Mouse (Mus musculus) spleen, adult 18-20 months (tissue): ENCODE results near the gene Jmjd8.

Experiments
- DNase-seq, 2 experiments: peaks; one replicate each; pipeline ENCODE4 v3.0.0; 2022; ENCODE audit warnings: mixed read lengths in 2 of 2

Jmjd8 gene

GRCm38 (mm10) chr17:25833291-25833663, 4.6 kb downstream of the Jmjd8 start, which contains the start of gene Stub1:
Stub1 (minus strand) TSS chr17:25833404.
- peak; percentile 64 to 71 for DNase-seq

- DNase-seq: no peak
Observed at GRCm38 (mm10) chr17:25833961-25834594, 5.4 kb downstream of the Jmjd8 start.

GRCm38 (mm10) chr17:25834595-25835222, 6.0 kb downstream of the Jmjd8 start:
- no peak for DNase-seq

- no peak for DNase-seq
Observed at GRCm38 (mm10) chr17:25835301-25835700, 6.6 kb downstream of the Jmjd8 start.

GRCm38 (mm10) chr17:25835816-25836215, 7.1 kb downstream of the Jmjd8 start:
- no peak for DNase-seq

DNA sequence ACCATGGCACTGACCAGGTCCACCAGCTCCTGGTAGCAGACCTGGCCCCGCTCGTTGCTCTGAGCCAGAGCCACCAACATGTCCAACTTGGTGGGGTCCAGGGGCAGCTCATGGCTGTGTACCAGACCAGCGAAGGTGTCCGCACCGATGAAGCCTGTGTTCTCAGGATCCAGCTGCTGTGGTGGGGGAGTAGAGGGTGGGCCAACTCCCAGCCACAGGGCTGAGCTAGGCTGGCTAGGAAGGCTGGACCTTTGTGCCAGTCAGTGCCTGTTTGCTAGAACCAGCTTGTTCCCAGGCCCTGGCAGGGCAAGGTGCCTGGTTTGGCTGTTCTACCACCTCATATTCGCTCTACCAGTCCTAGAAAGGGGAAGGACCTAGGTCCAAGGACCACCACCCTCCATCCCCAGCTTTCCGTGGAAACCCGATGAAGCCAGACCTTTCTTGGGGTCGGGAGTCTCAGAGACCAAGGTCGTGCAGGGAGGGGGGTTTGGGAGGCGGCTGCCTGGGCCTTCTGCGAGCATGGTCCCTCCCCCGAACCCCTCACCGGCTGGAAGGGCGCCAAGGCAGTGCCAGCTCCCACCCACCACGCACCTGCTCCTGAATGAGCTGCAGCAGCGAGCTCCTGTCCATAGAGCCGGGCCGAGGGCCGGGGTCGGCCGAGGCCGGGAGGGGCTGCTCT, 7.9 kb downstream of the Jmjd8 start:
- no peak for DNase-seq

DNA sequence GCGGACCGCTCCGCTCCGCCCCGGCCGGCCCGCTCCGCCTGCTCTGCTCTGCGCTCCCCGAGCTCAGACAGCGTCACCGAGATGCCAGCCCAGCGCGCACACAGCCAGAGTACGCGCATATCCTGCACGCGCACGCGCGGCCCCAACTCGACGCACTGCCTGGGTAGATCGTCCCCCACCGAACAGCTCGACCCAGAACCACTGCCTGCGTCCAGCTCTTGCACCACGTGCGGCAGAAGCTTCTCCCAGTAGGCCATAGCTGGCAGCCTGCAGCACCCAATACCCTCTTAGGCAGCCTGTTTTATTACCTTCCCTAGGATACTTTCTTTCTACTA, 8.4 kb downstream of the Jmjd8 start, which contains the start of gene Rhbdl1:
Rhbdl1 (minus strand) TSS at position 220 of the 335 bp plus-strand sequence.
- DNase-seq: peak in 1 of 2 experiments; percentile 34

- DNase-seq: no peak
Observed at GRCm38 (mm10) chr17:25837533-25837932, 8.9 kb downstream of the Jmjd8 start.

DNA sequence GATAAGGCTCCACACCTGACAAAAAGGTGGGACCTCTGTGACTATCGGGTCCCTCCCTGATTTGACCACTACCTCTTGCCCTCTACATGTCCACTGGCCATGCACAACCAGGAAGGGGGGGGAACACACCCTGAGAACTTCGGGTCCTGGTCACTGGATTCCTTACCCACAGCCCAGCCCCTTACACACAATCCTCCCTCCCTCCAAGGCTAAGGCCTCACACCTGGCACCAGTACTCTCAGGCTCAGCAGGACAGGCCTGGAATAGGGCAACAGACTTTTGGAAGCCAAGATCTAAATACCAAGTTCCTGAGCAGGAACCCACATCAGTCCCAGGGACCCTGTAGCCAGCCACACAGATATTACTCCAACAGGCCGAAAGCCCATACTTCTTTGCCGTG, 10.2 kb downstream of the Jmjd8 start:
- DNase-seq: no peak

- no peak for DNase-seq
Observed at GRCm38 (mm10) chr17:25839455-25840235, 11.0 kb downstream of the Jmjd8 start.

DNA sequence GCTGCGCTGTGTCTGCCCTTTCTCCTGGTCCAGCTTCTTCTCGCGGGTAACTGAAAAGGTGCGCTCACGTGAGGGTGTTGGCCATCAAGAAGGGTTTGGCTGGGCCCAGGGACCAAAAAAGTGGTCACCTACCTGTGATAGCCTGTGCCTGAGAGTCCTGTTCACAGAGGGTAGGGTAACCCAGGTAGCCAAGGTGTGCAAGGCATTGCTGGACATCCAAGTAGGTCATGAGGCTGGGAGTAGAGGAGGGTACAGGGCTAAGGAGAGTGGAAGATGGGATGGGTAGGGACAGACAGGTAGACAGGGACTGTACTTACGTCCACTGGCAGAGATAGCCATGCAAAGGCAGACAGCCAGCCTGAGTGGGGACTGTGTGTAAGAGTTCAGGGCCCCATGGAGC, 11.9 kb downstream of the Jmjd8 start:
- DNase-seq: no peak

DNA sequence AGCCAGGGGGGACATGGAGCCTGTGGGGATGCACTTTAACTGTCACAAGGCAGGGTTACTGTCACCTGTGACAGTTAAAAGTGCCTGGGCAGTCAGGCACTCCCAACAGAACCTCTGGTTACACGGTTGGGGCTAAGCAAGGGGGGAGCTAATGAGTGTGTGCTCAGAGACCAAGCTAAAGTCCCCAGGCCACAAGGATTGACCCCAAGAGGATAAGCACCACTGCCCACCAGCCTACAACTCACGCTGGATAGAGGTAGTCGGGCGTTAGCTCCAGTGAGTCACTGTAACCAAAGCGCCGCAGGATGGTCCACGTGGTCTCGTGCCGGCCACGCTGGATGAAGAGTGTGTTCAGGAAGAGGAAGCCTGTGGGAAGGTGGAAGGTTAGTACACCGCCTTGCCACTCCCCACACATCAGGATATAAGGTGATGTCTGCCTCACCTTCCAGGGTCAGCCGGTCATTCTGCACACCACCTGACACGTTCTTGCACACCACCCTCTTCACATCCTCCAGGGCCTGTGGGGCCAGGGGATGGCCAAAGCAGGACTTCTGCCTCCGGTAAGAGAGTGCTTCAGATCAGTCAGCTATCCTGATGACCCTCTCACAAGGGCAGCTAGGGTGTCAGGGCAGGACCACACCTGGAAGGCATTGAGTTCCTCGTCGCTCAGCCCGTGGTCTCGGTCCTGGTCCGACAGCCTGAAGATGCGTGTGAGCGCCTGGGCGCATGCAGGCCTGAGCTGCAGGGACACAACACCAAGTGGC, 12.6 kb downstream of the Jmjd8 start, which contains the start of gene Gm20683:
Gm20683 (minus strand) TSS at position 647 of the 764 bp plus-strand sequence.
- DNase-seq: no peak

GRCm38 (mm10) chr17:25842509-25842908, 13.8 kb downstream of the Jmjd8 start:
- DNase-seq: no peak

DNA sequence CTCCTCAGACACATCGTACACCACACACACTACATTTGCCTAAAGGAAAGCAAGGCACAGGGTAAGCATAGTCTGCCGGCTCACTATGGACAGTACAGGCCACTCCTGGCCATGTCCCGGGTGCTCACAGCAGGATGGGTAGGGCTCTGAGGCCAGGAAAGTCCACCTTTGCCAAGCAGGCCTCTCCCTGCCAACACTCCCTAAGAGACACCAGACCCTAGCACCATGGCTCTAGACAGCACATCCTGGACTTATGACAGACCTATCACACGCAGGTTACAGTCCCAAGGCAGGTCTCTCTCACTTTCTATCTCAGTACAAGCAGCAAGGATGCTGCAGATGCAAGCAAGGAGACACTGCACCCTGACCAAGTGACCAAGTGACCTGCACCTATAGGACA, 14.5 kb downstream of the Jmjd8 start:
- no peak for DNase-seq

DNA sequence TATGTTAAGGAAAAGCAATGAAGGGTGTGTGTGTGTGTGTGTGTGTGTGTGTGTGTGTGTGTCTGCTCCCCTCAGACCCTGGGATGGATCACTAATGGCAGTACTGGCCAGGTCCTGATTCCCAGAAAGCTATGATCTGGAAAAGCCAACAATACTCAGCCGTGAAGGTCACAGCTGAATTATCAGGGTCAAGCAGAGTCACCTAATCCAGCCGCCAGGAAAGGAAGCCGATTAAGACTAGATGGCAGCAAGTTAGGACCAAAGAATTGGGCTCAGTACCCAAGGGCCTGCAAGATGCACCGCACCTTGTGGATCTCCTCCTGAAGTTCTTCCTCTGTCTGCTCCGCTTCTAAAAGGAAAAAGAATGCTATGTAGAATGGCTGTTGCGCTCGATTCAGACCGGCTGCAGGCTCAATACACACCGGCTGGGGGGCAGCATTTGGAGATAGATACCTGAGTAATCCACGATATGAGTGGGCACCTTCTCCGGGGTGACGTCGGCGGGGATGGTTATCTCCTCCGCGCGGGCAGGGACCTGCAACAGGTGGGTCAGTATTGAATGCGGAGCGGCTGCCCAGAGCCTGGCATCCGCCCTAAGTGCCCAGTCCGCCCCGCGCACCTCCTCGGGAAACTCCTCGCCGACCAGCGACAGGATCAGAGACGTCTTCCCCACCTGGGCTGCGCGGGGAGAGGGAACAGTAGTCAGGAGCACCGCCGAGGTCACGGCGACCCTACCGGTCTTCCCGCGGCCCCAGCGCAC, 15.1 kb downstream of the Jmjd8 start:
- DNase-seq: no peak

DNA sequence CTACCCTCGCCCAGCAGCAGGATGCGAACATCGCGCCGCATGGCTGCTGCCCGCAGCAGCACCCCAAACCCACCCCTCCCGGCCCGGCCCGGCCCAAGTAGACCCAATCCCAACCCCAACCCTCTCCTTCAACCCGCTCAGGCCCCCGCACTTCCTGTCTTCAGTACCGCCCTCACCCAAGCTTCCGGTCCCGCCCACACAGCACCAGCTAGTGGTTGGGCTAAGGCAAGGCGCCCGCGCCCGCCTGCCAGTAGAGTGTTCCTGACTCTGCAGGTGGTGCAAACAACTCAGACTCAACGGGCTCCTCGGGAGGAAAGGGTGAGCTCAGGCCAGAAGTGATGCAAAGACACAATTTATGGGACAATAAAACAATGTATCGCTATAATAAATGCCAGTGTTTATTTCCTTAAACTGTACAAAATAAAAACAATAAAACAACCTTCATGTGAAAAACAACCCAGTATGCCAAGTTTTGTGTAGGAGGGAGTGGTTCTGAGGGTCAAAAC, 15.8 kb downstream of the Jmjd8 start, which contains the start of gene Rhot2:
Rhot2 (minus strand) TSS at position 456 of the 506 bp plus-strand sequence.
- peak; percentile 91 to 94 for DNase-seq

DNA sequence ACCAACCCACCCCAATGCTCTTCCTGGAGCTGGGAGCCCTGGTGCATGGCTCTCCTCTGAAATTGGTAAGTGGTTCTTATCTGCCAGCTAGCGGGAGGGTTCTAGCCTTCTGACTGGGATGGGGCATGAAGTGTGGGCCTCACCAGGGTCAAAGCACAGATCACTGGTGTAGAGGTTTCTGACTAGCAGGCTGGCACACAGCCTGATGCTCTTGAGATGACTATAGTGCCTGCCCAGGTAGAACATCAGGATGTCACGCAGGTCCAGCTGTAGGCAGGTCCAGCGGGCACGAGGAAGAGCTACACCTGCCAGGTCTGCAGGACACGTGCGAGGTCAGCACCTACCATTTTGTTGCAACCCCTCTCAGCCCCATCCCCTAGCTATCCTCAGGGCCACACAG, 31.6 kb downstream of the Jmjd8 start:
- no peak for DNase-seq

DNA sequence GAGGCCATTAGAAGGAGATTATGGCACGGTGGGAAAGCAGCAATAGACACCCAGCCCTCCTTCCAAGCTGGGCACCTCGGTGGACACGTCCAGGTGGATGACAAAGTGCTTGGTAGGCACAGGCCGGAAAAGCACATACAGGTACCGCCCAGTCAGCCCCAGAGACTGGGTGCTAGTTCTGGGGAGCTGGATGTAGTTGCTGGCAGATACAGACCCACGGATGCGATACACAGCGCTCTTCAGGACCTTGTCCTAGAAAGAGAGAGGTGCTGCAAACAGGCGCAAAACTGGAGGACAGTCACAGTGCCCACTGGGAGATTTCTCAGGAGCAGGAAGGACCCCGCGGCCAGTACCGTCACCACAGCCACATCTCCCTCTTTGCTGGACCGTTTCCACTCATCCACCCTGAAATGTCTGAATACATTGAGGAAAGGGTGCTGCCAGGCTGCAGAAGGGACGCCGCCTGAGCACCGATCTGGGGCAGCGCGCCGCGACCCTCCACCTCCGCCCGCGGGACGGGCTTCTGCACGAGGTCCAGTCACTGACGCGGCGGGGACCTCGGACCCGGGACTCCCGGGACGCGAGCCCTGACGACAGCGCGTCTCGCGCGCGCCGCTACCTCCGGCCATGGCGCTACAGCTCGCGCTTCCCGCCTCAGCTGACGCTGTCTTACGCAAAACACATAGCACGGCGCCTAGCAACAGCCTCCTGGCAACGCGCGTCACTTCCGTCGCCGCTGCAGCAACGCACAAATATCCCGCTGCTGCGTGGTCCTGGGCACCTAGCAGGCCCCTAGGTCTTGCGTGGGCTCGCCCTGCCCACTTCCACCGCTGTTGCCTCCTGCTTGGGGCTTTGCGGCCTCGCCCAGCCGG, 32.4 kb downstream of the Jmjd8 start, which contains the start of gene Wdr90:
Wdr90 (minus strand) TSS at position 670 of the 872 bp plus-strand sequence.
- peak; percentile 80 to 83 for DNase-seq

DNA sequence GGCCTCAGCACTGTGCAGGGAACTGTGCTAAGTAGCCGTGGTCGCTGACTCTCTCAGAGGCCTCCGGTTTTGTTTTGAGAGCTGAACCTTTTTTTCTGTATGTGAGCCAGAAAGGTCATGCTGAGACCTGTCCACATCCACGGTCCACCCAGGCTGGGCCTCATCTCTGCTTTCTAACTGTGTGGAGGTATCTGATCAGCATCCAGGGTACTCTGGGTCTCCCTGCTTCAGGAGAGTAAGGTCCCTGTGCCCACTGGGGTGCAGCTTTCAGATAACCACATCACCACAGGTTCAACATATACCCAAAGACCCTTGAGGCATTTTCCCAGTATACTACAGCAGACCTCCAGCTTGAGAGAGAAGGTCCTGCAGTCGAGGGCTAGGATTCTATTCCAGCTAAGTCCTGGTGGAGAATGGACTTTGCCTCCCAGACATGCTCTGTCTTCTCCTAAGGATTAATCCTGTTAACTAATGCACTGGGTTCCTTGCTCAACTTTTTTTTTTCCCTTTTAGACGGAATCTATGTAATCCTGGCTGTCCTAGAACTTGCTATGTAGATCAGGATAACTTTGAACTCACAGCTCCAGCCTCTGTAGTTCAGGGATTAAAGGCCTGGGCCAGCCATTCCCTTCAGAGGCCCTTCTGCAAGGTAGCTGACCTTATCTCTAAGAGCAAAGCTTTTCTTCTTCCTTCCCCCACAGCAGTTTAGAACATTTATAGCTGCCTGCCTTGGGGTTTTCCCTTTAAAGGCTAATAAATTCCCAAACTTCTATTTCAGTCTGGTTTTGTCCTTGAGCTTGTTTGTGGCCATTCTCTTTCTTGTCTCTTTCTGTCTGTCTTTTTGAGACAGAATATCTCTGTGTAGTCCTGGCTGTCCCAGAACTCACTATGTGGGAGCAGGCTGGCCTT, 33.3 kb downstream of the Jmjd8 start:
- DNase-seq: no peak
